Mouse (Mus musculus): Measurements from ENCODE around the gene Gm12394.

GRCm38 (mm10) chr4:42903942-42904341 lies 47.4 kb upstream of the Gm12394 start:
- no peak for TF ChIP-seq CTCF (IDR thresholded peaks at IDR 0.05; ENCODE audit: low read depth)
- no peak for TF ChIP-seq EP300 (IDR thresholded peaks at IDR 0.05; ENCODE audit: low read depth)
